Mouse (Mus musculus): Measurements from ENCODE around the gene Hdac4. TPM values are rescaled to one million over a fixed set of nuclear protein-coding genes. Genes with fewer than 3 reads are reported as not detected.

Gene Hdac4
- polyA plus RNA-seq, 1 experiment: 14.3 TPM

DNA sequence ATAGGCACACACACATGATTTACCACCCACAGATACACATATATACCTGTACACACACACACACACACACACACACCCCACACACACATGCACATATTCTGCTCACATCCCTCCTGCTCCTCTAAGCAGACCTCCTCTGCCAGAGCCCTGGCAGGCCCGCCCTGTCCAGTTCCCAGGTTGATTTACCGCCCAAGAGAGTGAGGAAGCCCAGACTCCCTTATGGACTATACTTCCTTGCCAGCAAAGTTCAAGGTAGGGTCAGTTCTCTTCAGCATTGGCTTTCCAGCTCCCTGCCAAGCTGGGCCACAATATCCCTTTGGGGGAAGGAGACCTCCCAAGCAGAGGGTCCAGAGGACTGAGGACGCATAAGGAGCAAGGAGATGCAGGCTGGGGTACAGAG, 280.9 kb downstream of the Hdac4 start:
- Histone ChIP-seq H3K4me3 (ENCODE audit: control insufficient read depth, low read depth, low read length) (peak overlapping the region; percentile 66), H3K4me1 (ENCODE audit: control insufficient read depth, insufficient read depth, low read length) (peaks cover 17% of the 10 kb centered on the region), H3K27me3 (ENCODE audit: control insufficient read depth, insufficient read depth, low read length) (no peaks in the 10 kb centered on the region), H3K27ac (ENCODE audit: control insufficient read depth, insufficient read depth, low read depth, low read length) (no peak overlapping the region), H3K36me3 (ENCODE audit: control insufficient read depth, insufficient read depth, low read length) (no peaks in the 10 kb centered on the region)
- TF ChIP-seq POLR2A (IDR thresholded peaks at IDR 0.05; ENCODE audit: control insufficient read depth, low read depth, low read length) (0 out of 2 replicates have a peak, but pooled peaks have one; percentile 24), CTCF (IDR thresholded peaks at IDR 0.05; ENCODE audit: control insufficient read depth, insufficient read depth, insufficient replicate concordance, low read depth, low read length) (no peak)

DNA sequence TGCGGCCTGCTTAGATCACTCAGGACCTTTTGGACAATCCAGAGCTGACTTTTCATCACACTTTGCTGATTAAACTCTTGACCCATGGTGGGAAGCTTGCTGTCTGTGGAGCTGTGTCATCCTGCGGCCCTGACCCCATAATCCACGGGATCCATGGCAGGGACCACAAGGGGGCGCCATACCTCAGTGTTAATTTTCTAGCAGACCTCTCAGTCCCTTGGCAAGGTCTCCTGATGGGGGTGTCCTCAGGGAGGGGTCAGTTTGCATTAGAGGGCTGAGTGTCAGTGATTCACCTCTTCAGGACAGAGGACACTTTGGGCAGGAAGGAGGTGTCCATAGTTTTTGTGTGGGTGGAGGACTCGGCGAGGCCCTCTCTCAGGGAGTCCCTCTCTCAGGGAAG, 281.6 kb downstream of the Hdac4 start:
- no peak overlapping the region for H3K4me3 ChIP-seq (ENCODE audit: control insufficient read depth, low read depth, low read length)
- H3K4me1 ChIP-seq (ENCODE audit: control insufficient read depth, insufficient read depth, low read length): peaks cover 17% of the 10 kb centered on the region
- TF ChIP-seq POLR2A (IDR thresholded peaks at IDR 0.05; ENCODE audit: control insufficient read depth, low read depth, low read length): no peak
- peak; percentile 75 for TF ChIP-seq CTCF (IDR thresholded peaks at IDR 0.05; ENCODE audit: control insufficient read depth, insufficient read depth, insufficient replicate concordance, low read depth, low read length)
- H3K27me3 ChIP-seq (ENCODE audit: control insufficient read depth, insufficient read depth, low read length): no peaks in the 10 kb centered on the region
- H3K27ac ChIP-seq (ENCODE audit: control insufficient read depth, insufficient read depth, low read depth, low read length): no peak overlapping the region
- no peaks in the 10 kb centered on the region for H3K36me3 ChIP-seq (ENCODE audit: control insufficient read depth, insufficient read depth, low read length)

GRCm38 (mm10) chr1:91912227-91913119, 283.0 kb downstream of the Hdac4 start:
- Histone ChIP-seq H3K27ac (ENCODE audit: control insufficient read depth, insufficient read depth, low read depth, low read length) (no peak overlapping the region), H3K4me1 (ENCODE audit: control insufficient read depth, insufficient read depth, low read length) (peaks cover 17% of the 10 kb centered on the region), H3K27me3 (ENCODE audit: control insufficient read depth, insufficient read depth, low read length) (no peaks in the 10 kb centered on the region), H3K4me3 (ENCODE audit: control insufficient read depth, low read depth, low read length) (no peak overlapping the region), H3K36me3 (ENCODE audit: control insufficient read depth, insufficient read depth, low read length) (no peaks in the 10 kb centered on the region)
- TF ChIP-seq CTCF (IDR thresholded peaks at IDR 0.05; ENCODE audit: control insufficient read depth, insufficient read depth, insufficient replicate concordance, low read depth, low read length): no peak
- TF ChIP-seq POLR2A (IDR thresholded peaks at IDR 0.05; ENCODE audit: control insufficient read depth, low read depth, low read length): peak; percentile 24; the same call in 1 of the 2 replicates

DNA sequence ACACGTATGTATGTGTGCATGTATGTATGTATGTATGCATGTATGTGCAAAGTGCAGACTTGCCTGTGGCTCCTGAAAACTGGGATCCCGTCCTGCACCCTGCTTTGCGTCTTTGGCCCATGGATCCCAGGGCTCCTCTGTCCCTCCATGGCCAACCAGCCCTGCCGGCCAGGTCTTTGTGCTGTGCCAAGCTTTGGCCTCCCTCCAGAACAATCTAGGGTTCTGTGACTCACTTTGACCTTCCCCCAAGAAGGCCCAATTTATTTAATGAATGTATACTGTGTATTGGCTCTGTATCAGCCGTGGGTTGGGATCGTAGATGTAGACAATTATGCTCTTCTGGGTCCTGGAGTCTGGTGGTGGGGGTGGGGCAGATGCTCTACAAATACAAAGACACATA, 290.2 kb downstream of the Hdac4 start:
- no peak overlapping the region for H3K4me3 ChIP-seq (ENCODE audit: control insufficient read depth, low read depth, low read length)
- no peaks in the 10 kb centered on the region for H3K4me1 ChIP-seq (ENCODE audit: control insufficient read depth, insufficient read depth, low read length)
- TF ChIP-seq CTCF (IDR thresholded peaks at IDR 0.05; ENCODE audit: control insufficient read depth, insufficient read depth, insufficient replicate concordance, low read depth, low read length) (no peak), POLR2A (IDR thresholded peaks at IDR 0.05; ENCODE audit: control insufficient read depth, low read depth, low read length) (no peak)

GRCm38 (mm10) chr1:91903241-91903981, 292.1 kb downstream of the Hdac4 start:
- Histone ChIP-seq H3K4me3 (ENCODE audit: control insufficient read depth, low read depth, low read length) (no peak overlapping the region), H3K27me3 (ENCODE audit: control insufficient read depth, insufficient read depth, low read length) (no peaks in the 10 kb centered on the region), H3K36me3 (ENCODE audit: control insufficient read depth, insufficient read depth, low read length) (no peaks in the 10 kb centered on the region), H3K27ac (ENCODE audit: control insufficient read depth, insufficient read depth, low read depth, low read length) (no peak overlapping the region), H3K4me1 (ENCODE audit: control insufficient read depth, insufficient read depth, low read length) (no peaks in the 10 kb centered on the region)
- TF ChIP-seq POLR2A (IDR thresholded peaks at IDR 0.05; ENCODE audit: control insufficient read depth, low read depth, low read length) (no peak), CTCF (IDR thresholded peaks at IDR 0.05; ENCODE audit: control insufficient read depth, insufficient read depth, insufficient replicate concordance, low read depth, low read length) (no peak)

More for the DNA sequence above, 290.2 kb downstream of the Hdac4 start:
- no peak overlapping the region for H3K27ac ChIP-seq (ENCODE audit: control insufficient read depth, insufficient read depth, low read depth, low read length)
- H3K27me3 ChIP-seq (ENCODE audit: control insufficient read depth, insufficient read depth, low read length): no peaks in the 10 kb centered on the region
- H3K36me3 ChIP-seq (ENCODE audit: control insufficient read depth, insufficient read depth, low read length): no peaks in the 10 kb centered on the region

DNA sequence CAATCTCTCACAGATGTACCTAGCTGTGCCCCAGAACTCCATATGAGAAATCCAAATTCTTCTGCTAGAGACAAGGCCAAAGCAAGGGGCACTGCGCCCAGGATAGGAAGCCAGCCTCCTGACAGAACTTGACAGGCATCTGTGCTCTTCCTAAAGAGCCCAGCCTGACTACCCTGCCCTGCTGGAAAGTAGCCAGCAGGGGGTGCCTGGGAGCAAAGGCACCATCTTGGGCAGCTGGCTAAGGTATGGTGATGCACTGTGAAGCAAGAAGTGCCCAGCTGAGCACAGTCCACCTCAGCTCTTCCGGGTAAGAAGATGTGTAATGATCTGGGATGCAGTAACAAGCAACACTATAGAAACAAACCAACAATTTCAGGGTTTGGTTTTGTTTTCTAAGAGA, 298.4 kb downstream of the Hdac4 start:
- Histone ChIP-seq H3K4me1 (ENCODE audit: control insufficient read depth, insufficient read depth, low read length) (peaks cover 3% of the 10 kb centered on the region; the same call in 1 of the 2 replicates), H3K36me3 (ENCODE audit: control insufficient read depth, insufficient read depth, low read length) (no peaks in the 10 kb centered on the region), H3K4me3 (ENCODE audit: control insufficient read depth, low read depth, low read length) (no peak overlapping the region), H3K27ac (ENCODE audit: control insufficient read depth, insufficient read depth, low read depth, low read length) (no peak overlapping the region), H3K27me3 (ENCODE audit: control insufficient read depth, insufficient read depth, low read length) (no peaks in the 10 kb centered on the region)
- TF ChIP-seq POLR2A (IDR thresholded peaks at IDR 0.05; ENCODE audit: control insufficient read depth, low read depth, low read length) (no peak), CTCF (IDR thresholded peaks at IDR 0.05; ENCODE audit: control insufficient read depth, insufficient read depth, insufficient replicate concordance, low read depth, low read length) (peak; percentile 28; the same call in 1 of the 2 replicates)

DNA sequence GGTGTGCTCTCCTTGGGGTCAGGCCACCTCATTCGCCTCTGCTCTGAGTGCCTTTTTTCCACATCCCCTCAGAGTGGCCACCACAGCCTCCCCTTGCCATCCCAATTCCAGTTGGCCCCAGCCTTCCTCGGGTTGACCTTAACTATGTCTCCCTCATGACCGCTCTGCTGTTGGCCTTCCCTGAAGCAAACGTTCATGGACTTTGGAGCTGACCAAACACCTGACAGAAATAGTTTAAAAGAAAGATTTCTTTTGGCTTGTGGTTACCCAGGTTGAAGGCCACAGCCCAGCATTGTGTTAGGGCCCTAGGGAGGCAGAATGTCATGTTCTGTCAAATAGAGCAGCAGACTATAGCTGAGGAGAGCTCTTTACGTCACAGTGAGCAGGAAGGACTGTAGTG, 301.2 kb downstream of the Hdac4 start:
- H3K4me3 ChIP-seq (ENCODE audit: control insufficient read depth, low read depth, low read length): no peak overlapping the region
- H3K27ac ChIP-seq (ENCODE audit: control insufficient read depth, insufficient read depth, low read depth, low read length): no peak overlapping the region
- H3K27me3 ChIP-seq (ENCODE audit: control insufficient read depth, insufficient read depth, low read length): no peaks in the 10 kb centered on the region
- no peaks in the 10 kb centered on the region for H3K36me3 ChIP-seq (ENCODE audit: control insufficient read depth, insufficient read depth, low read length)
- H3K4me1 ChIP-seq (ENCODE audit: control insufficient read depth, insufficient read depth, low read length): peaks cover 3% of the 10 kb centered on the region; the same call in 1 of the 2 replicates
- no peak for TF ChIP-seq POLR2A (IDR thresholded peaks at IDR 0.05; ENCODE audit: control insufficient read depth, low read depth, low read length)
- TF ChIP-seq CTCF (IDR thresholded peaks at IDR 0.05; ENCODE audit: control insufficient read depth, insufficient read depth, insufficient replicate concordance, low read depth, low read length): no peak

Data from testis, adult 2 months (tissue).